Mouse (Mus musculus): ENCODE data around the gene Acer3.
"Not testable (repeated sequence)": the region's sequence is repeated elsewhere in the genome, so short reads cannot be mapped to it uniquely, and the experiment has no call there.

Acer3 gene

GRCm38 (mm10) chr7:98276263-98276662, 44.7 kb downstream of the Acer3 start:
- DNase-seq (ENCODE audit: low spot score): no peak

GRCm38 (mm10) chr7:98268166-98268565, 52.8 kb downstream of the Acer3 start:
- not testable (repeated sequence) for DNase-seq (ENCODE audit: low spot score)

DNA sequence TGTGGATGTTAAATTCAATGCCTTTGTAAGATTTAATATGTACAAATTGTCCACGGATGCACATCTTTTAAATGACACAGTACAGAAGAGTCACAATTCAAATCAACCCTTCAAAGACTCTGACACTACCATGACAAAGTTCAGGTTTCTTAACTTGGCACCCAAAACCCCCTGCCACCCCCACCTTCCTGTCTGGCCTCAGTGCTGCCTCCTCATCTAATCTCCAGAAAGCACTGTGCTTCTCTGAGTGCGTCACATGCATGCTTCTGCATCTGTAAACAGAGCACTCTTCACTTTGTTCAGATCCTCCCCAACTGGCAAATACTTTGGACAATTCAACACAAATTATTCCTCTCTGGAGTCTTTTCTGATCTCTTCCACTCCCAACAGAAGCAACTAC, 68.5 kb downstream of the Acer3 start:
- no peak for DNase-seq (ENCODE audit: low spot score)

- DNase-seq (ENCODE audit: low spot score): peak; percentile 9
These were observed 84.2 kb downstream of the Acer3 start for GRCm38 (mm10) chr7:98236686-98237359.

DNA sequence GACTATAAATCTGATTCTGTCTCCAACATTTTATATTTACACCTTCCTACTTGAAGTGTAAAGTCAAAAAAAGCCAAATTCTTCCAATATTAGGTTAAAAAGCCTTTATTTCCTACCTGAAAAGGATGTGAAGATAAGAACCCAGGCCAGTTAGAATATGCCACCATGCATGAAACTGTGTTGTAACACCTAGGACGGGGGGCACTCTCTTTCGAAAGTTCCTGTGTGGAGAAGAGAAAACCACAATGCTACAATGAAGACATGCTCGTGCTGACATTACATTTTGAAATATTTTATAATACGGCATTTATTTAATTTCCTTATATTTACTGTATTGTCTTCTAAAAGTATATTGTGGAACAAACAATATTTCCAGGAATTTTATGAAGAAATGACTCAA, 97.2 kb downstream of the Acer3 start:
- no peak for DNase-seq (ENCODE audit: low spot score)

DNA sequence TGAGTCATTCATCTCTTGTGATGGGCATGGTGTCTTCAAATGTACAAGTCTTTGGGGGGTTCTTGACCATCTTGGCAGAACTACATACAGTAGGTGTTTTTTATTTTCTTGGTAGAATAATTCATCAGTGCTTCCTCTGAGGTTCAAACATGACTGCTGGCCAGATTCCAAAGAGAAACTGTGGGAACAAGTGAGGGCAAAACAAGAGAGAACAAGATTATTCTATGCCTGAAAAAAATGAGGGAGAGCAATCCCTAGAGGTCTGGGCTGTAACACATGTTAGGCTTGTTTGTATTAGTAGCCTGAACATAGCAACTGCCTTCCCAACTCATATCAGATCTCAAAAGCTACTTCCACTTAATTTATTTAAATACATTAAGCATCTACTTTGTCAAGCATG, 104.3 kb downstream of the Acer3 start:
- DNase-seq (ENCODE audit: low spot score): peak; percentile 52

GRCm38 (mm10) chr7:98202946-98203345, 118.1 kb downstream of the Acer3 start:
- no peak for DNase-seq (ENCODE audit: low spot score)

DNA sequence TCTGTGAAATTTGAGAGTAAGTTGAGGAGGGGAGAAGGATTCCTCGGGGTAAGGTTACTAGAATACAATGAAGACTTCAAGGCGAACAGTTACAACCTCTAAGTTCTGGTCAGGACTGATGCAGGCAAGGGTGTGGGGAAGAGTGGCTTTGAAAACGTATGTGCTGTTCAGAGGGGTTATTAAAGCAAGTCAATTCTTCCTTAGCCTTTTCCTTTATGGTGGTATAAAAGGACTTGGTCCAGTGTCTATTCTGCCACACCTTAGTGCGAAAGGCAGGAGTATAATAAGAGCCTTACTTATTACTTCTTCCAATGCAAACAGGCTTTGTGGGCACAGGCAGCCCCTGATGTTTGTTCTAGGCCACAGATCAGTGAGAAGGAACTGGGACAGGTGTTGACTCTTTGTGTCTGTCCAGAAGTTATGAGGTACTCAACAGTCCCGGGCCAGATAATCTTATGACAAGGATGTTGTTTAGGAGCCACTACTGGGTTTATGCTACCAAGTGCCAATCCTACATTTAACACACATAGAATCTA, 119.4 kb downstream of the Acer3 start:
- no peak for DNase-seq (ENCODE audit: low spot score)

DNA sequence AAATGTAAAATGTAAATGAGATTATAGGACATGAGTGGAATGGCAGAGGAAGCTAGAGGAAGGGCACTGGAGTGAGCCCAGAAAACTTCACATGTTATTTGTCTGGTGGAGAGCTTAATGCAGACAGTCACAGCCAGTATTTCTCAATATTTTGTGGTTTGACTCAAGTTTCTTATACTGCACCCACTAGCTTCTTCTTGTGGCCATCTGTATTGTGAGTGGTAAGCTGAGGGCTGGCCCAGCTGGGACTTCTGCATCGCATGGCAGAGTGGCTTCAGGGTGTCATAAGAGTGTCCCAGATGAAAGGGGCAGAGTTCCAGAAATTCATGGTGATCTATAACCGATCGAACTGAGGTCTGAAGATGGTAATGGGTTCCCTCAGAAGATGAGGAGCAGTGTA, 120.6 kb downstream of the Acer3 start:
- no peak for DNase-seq (ENCODE audit: low spot score)

DNA sequence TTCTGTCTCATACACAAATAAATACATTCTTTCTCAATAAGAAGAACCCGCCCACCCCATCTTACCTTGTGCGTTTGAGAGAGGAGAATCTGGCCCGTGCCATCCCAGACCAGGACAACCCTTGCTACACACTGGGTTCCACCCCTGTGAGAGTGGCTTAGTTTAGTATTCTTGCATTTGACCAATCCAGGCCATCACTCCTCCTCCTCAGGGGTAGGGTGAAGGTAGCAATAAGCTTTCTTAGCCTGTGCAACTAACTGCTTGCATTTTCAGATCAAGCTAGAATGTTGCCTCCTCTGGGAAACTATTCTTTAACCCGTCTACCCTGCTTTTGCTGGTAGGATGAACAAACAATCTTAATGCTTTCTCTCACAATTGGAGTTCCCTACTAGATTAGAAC, 121.6 kb downstream of the Acer3 start, which contains the start of gene B3gnt6:
B3gnt6 (minus strand) TSS at position 101 of the 400 bp plus-strand sequence.
- DNase-seq (ENCODE audit: low spot score): no peak

DNA sequence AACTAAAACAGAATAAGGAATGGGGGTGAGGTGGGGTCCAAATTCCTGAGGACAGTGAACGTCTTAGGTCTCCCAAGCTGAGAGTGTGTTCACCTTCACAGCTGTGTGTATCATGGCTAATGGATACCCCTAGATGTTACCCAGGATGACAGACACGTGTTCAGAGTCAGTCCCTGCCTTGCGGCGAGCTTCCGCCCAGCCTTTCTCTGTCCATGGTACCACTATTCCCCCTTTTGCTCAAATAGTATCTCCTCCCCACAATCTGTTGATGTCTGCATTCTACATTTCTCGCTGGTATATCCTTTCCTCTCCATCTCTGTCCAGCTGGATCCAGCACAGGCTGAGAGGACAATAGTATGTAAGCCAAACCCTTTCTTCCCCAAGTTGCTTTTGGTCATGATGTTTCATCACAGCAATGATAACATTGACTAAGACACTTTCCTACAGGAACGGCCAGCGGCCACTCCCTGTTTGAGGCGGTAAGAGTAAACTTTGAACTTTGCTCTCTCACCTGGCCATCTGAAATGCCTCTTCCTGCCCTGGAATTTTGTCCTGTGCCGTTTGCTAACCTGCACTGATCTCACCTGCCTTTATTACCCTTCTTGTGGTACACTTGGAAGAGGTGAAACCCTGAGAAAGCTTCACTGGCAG, 125.7 kb downstream of the Acer3 start:
- DNase-seq (ENCODE audit: low spot score): no peak

DNA sequence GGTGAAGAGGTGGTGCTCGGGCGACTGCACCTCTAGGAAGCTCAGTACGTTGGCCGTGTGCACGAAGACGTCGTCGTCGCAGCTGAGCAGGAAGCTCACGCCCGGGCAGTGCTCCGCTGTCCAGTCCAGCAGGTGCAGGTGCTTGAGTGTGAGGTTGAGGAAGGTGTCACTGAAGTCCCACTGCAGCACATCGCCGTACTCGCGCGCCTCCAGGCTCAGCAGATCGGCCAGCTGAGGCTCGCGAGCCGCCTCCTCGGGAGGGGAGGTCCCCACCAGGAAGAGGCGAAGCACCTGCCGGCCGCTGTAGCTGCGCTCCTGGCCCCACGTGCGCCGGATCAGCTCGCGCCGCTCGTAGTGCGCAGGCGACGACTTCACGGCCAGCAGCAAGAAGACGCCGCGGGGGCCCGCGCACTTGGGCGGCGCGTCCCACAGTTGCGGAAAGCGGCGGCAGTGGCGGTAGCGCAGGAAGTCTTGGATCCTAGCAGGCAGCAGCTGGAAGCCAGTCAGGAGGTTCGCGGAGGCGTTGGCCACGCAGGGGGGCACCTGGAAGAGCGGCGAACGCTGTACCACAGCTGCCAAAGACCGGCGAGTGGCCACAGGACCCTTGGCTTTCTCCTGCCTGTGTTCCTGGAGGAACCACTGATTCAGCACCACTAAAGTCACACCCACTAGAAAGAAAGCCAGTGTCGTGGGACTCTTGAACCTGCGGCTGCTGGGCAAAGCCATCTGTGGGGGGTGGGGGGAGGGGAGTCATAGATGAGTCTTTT, 126.8 kb downstream of the Acer3 start:
- DNase-seq (ENCODE audit: low spot score): peak; percentile 50

DNA sequence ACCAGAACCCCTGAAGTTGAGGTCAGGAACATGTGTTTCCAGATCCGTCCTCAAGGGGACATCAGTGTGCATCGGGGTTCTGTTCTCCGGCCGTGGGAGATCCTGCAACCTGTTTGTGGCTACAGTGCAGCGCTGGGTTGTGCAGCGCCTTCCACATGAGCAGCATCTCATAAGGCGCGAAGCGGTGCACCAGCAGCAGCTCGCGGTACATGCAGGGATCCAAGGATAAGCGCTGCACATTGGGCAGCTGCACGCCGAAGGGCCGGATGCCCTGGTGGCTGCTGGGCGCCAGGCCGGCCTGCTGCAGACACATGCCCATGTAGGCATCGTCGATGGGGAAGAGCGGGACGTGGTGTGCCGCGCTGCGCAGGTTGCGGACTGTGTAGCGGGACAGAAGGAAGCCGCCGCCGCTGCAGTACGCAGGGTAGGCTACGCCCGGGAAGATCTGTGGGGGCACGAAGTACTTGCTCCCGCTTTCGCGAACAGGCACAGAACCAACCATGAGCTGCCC, 127.4 kb downstream of the Acer3 start:
- peak; percentile 61 for DNase-seq (ENCODE audit: low spot score)

GRCm38 (mm10) chr7:98191571-98192250, 129.3 kb downstream of the Acer3 start:
- no peak for DNase-seq (ENCODE audit: low spot score)

DNA sequence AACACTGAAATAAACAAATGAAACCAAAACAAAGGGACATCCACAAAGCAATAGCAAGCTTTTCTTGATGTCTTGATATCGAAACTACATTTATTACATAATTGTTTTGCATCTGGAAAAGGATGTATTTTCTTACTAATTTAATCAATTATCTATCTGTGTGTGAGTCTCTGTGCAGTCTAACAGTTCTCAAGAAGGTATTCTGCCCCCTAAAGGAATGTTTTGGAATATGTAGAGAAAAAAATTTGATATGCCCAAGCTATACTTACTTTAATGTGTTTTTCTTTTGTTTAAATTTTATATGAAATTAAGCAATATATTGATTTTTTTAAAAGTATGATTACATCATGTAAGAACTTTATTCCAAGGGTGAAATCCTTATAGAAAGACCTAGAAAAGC, 130.4 kb downstream of the Acer3 start:
- DNase-seq (ENCODE audit: low spot score): peak; percentile 51

DNA sequence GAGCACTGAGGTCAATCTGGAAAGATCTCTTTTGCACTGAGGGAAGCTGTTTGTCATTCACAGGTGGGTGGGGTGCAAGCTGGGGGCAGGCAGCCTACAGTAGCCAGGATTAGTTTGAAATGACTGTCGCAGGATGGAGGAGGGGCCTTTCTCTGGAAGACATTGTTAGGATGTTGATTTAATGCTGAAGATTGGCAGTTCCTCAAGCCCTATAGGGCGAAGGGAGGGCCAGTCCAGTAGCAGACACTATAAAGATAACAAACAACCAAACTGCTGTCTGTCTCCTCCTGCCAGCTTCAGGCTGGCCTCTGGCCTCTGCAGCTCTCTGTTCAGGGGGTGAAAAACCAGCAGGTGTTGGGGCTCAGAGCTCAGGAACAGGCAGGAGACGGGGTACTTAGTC, 131.3 kb downstream of the Acer3 start:
- DNase-seq (ENCODE audit: low spot score): no peak

GRCm38 (mm10) chr7:98188680-98189079, 132.3 kb downstream of the Acer3 start:
- DNase-seq (ENCODE audit: low spot score): no peak

DNA sequence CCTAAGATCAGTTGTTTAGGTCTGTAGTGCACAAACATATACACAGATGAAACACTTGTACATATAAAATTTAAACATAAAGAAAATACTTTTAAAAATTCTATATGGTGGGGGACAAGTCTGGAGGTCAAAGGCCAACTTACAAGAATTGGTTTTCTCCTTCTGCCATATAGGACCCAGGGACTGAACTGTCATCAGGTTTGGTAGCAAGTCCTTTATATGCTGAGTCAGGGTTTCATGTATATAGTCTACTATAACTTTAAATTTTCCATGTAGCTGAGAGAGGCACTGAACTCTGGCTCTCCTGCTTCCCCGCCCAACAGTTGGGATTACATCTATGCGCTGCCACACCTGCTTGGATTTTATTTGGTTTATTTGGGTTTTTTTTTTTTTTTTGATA, 132.8 kb downstream of the Acer3 start:
- DNase-seq (ENCODE audit: low spot score): no peak

GRCm38 (mm10) chr7:98187332-98187731, 133.7 kb downstream of the Acer3 start:
- not testable (repeated sequence) for DNase-seq (ENCODE audit: low spot score)

- DNase-seq (ENCODE audit: low spot score): no peak
These were observed 134.4 kb downstream of the Acer3 start for GRCm38 (mm10) chr7:98186637-98187036.

- no peak for DNase-seq (ENCODE audit: low spot score)
These were observed 135.7 kb downstream of the Acer3 start for GRCm38 (mm10) chr7:98185326-98185725.

Data from MN1 (cell line).